Mouse (Mus musculus): Measurements from ENCODE around the gene Eid3. TPM values are rescaled to one million over a fixed set of nuclear protein-coding genes. Genes with fewer than 3 reads are reported as not detected.

Gene Eid3
- polyA plus RNA-seq (2014; fragmentation: Nextera tagmentation; extraction: Ambion mirVana) = 0.34 and 0.81 TPM in 2 replicates

DNA sequence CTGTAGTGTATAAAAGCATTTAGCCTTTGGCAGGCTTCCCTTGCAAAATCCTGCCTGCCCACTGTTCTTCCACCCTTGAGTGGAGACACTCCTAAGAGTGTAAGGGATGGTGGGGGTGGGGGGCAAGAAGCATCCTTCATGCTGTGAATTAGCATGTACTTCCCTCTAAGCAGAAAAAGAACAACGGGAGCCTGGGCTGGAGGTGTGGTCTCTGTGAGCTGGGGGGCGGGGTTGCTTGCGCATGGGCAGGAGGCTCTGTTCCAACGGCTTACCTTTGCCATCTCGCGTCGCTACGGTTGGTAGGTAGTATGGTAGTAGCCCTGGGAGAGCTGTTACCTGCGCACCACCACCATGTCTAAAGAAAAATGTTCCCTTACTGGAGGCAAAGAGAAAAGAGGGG lies at the start of gene Eid3:
Eid3 (plus strand) TSS at position 271 of the 400 bp plus-strand sequence.
- Histone ChIP-seq H3K9me3 (ENCODE audit: control insufficient read depth, low read length) (no peaks in the 10 kb centered on the region), H3K36me3 (ENCODE audit: control insufficient read depth, insufficient read depth, low read length) (peaks cover 35% of the 10 kb centered on the region), H3K4me1 (ENCODE audit: control insufficient read depth, insufficient read depth, low read length) (peaks cover 14% of the 10 kb centered on the region), H3K4me2 (replicated peaks; ENCODE audit: low read depth, low read length) (no peak within 1 kb of the TSS), H3K27ac (ENCODE audit: low read depth, low read length) (no peak within 1 kb of the TSS), H3K27me3 (ENCODE audit: control insufficient read depth, insufficient read depth, low read length) (no peaks in the 10 kb centered on the region), H3K9ac (ENCODE audit: low read depth, low read length) (no peak within 1 kb of the TSS), H3K4me3 (ENCODE audit: low read length) (no peak within 1 kb of the TSS)
- WGBS = 70% methylated on average over 9 of the region's 9 CpGs
- ATAC-seq (ENCODE audit: low FRiP score, low TSS enrichment) = peak; percentile 44; the same call in 1 of the 2 replicates

DNA sequence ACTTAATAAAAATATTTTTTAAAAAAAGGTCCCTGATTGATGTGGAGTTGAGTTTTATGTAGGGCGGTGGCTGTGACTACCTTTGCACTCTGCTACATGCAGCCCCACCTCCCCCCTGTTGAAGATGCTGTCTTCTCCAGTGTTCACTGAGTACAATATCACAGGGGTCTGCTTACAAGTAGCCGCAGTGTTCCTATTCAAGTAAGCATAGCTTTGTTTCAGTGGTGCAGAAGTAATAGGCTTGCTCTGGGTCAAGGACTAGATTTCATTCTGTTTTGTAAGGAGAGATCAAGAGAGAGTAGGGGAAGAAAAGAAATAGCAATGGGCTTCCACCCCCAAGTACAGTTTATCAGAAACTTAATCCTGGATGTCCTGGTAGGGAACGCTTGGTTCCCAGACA lies 48.9 kb upstream of the Eid3 start:
- no peaks in the 10 kb centered on the region; the same call in 1 of the 2 replicates for H3K9me3 ChIP-seq (ENCODE audit: control insufficient read depth, low read length)
- no peaks in the 10 kb centered on the region for H3K27me3 ChIP-seq (ENCODE audit: control insufficient read depth, insufficient read depth, low read length)
- H3K4me1 ChIP-seq (ENCODE audit: control insufficient read depth, insufficient read depth, low read length) = peaks cover 16% of the 10 kb centered on the region
- no peak overlapping the region for H3K4me3 ChIP-seq (ENCODE audit: low read length)
- no peak overlapping the region for H3K27ac ChIP-seq (ENCODE audit: low read depth, low read length)
- no peak overlapping the region for H3K9ac ChIP-seq (ENCODE audit: low read depth, low read length)
- no peak overlapping the region for H3K4me2 ChIP-seq (replicated peaks; ENCODE audit: low read depth, low read length)
- no peak for ATAC-seq (ENCODE audit: low FRiP score, low TSS enrichment)
- H3K36me3 ChIP-seq (ENCODE audit: control insufficient read depth, insufficient read depth, low read length) = no peaks in the 10 kb centered on the region
- 89% methylated on average over 3 of the region's 3 CpGs for WGBS

DNA sequence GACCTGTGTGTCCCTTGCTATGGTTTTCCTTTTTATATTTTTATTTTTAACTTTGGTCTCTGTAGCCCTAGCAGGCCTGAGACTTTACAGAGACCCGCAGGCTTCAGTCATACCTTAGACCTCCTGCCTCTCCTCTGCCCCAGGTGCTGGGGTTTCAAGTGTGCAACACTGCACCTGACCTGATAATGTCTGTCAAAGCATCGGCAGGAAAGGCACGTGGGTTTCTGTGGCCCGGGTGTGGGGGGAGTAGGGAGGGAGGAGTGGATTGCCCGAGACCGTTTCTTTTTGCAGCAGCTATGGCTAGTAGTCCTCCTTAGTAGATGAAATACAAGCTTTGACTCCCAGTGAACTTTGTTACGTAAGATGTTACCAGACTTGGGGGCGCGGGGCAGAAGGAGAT lies 48.5 kb upstream of the Eid3 start:
- H3K27ac ChIP-seq (ENCODE audit: low read depth, low read length) = no peak overlapping the region
- H3K9me3 ChIP-seq (ENCODE audit: control insufficient read depth, low read length) = no peaks in the 10 kb centered on the region; the same call in 1 of the 2 replicates
- ATAC-seq (ENCODE audit: low FRiP score, low TSS enrichment) = no peak
- no peaks in the 10 kb centered on the region for H3K36me3 ChIP-seq (ENCODE audit: control insufficient read depth, insufficient read depth, low read length)
- H3K9ac ChIP-seq (ENCODE audit: low read depth, low read length) = no peak overlapping the region
- 37% methylated on average over 9 of the region's 9 CpGs for WGBS
- peaks cover 16% of the 10 kb centered on the region for H3K4me1 ChIP-seq (ENCODE audit: control insufficient read depth, insufficient read depth, low read length)
- no peaks in the 10 kb centered on the region for H3K27me3 ChIP-seq (ENCODE audit: control insufficient read depth, insufficient read depth, low read length)
- no peak overlapping the region for H3K4me3 ChIP-seq (ENCODE audit: low read length)
- no peak overlapping the region for H3K4me2 ChIP-seq (replicated peaks; ENCODE audit: low read depth, low read length)

DNA sequence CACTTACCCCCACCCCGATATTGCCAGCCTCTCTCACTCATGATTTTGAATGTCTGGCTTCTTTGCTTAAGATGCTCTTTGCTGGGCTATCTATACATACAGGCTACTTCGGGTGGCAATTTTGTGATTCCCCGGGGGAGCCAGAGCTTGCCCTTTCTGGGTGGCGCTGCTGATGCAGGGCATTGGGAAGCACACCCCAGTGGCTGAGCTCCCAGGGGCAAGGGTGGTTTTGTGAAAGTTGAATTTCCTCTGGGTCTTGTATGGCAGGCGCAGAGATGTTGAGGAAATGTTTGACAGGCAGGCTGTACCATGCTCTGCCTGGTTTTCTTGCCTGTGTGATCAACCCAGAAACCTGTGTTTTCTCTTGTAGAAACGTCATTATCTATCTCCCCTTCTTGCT lies 47.8 kb upstream of the Eid3 start:
- Histone ChIP-seq H3K27ac (ENCODE audit: low read depth, low read length) (no peak overlapping the region), H3K4me3 (ENCODE audit: low read length) (no peak overlapping the region), H3K4me1 (ENCODE audit: control insufficient read depth, insufficient read depth, low read length) (peaks cover 14% of the 10 kb centered on the region), H3K9me3 (ENCODE audit: control insufficient read depth, low read length) (no peaks in the 10 kb centered on the region; the same call in 1 of the 2 replicates), H3K27me3 (ENCODE audit: control insufficient read depth, insufficient read depth, low read length) (no peaks in the 10 kb centered on the region), H3K4me2 (replicated peaks; ENCODE audit: low read depth, low read length) (no peak overlapping the region), H3K36me3 (ENCODE audit: control insufficient read depth, insufficient read depth, low read length) (no peaks in the 10 kb centered on the region), H3K9ac (ENCODE audit: low read depth, low read length) (no peak overlapping the region)
- ATAC-seq (ENCODE audit: low FRiP score, low TSS enrichment) = no peak
- WGBS = 87% methylated on average over 6 of the region's 6 CpGs

DNA sequence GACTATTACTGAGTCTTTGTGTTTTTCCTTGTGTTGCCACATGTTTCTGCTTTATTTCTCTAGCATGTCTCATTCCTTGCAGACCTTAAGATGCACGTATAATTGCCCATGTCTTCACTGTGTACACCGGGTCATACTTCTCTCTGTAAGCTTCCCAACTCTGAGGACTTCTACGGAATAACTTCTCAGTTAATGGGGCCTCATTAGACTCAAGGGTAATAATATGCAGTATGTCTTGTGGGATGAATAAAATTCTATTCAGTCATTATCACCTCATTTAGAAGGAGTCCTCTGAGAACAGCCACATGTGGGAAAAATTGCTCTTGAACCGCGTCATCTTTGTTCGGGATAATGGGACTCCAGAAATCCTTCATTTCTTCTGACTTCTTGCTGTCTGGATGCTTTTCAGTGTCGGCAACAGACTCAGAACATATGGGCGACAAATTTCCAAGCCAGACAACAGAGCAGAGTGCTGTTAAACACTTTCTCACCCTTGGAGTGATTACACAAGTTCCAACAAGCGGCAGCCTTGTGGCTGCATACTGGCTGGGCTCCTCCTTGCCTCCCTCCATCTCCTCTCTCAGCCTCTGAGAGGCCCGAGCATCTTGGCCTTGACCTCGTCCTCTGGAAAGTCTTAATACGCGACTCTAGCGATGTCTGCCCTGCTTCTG lies 43.2 kb upstream of the Eid3 start:
- no peak overlapping the region for H3K4me3 ChIP-seq (ENCODE audit: low read length)
- no peaks in the 10 kb centered on the region for H3K4me1 ChIP-seq (ENCODE audit: control insufficient read depth, insufficient read depth, low read length)
- no peaks in the 10 kb centered on the region for H3K36me3 ChIP-seq (ENCODE audit: control insufficient read depth, insufficient read depth, low read length)
- no peak overlapping the region for H3K4me2 ChIP-seq (replicated peaks; ENCODE audit: low read depth, low read length)
- no peak for ATAC-seq (ENCODE audit: low FRiP score, low TSS enrichment)
- WGBS = 61% methylated on average over 14 of the region's 14 CpGs
- no peaks in the 10 kb centered on the region; the same call in 1 of the 2 replicates for H3K9me3 ChIP-seq (ENCODE audit: control insufficient read depth, low read length)
- H3K27ac ChIP-seq (ENCODE audit: low read depth, low read length) = no peak overlapping the region
- no peak overlapping the region for H3K9ac ChIP-seq (ENCODE audit: low read depth, low read length)
- no peaks in the 10 kb centered on the region for H3K27me3 ChIP-seq (ENCODE audit: control insufficient read depth, insufficient read depth, low read length)

DNA sequence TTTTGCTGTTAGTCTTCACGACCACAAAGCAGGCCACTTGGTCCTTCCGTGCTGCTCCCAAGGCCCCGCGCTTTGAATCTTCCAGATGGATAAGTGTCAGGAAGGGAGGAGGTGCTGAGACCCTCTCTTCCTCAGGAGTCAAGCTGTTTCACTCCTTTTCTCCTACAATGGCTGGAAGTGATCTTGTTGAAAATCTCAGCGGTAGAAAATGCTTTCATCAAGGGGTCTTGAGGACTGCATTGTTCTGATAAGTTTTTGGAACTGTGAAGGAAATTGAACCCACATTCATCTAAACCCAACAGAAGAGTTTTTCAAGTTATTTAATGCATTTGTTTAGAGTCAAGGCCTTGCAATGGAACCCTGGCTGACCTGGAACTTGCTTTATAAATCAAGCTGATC lies 42.6 kb upstream of the Eid3 start:
- Histone ChIP-seq H3K36me3 (ENCODE audit: control insufficient read depth, insufficient read depth, low read length) (no peaks in the 10 kb centered on the region), H3K27ac (ENCODE audit: low read depth, low read length) (no peak overlapping the region), H3K4me1 (ENCODE audit: control insufficient read depth, insufficient read depth, low read length) (no peaks in the 10 kb centered on the region), H3K9me3 (ENCODE audit: control insufficient read depth, low read length) (no peaks in the 10 kb centered on the region; the same call in 1 of the 2 replicates), H3K4me2 (replicated peaks; ENCODE audit: low read depth, low read length) (no peak overlapping the region), H3K4me3 (ENCODE audit: low read length) (no peak overlapping the region), H3K27me3 (ENCODE audit: control insufficient read depth, insufficient read depth, low read length) (no peaks in the 10 kb centered on the region), H3K9ac (ENCODE audit: low read depth, low read length) (no peak overlapping the region)
- no peak for ATAC-seq (ENCODE audit: low FRiP score, low TSS enrichment)
- 52% methylated on average over 5 of the region's 5 CpGs for WGBS

DNA sequence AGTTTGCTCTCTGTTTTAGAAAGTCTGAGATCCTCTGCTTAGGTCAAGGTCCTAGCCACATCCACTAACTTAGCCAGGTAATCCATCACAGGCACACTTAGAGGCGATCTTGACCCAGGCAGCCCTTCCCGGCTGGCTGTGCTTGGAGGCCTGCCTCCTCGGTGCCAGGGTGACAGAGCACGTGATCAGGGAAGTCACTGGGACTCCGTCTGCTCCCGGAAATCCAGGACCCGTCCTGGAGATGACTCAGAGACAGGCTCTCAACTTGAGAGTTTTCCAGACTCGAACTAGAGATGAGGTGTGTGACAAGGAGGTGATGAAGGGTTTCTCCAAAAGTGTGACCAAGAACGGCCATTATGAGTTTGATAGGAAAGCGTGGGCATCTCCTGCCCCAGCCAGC lies 41.9 kb upstream of the Eid3 start:
- no peak for ATAC-seq (ENCODE audit: low FRiP score, low TSS enrichment)
- WGBS = 44% methylated on average over 10 of the region's 10 CpGs

DNA sequence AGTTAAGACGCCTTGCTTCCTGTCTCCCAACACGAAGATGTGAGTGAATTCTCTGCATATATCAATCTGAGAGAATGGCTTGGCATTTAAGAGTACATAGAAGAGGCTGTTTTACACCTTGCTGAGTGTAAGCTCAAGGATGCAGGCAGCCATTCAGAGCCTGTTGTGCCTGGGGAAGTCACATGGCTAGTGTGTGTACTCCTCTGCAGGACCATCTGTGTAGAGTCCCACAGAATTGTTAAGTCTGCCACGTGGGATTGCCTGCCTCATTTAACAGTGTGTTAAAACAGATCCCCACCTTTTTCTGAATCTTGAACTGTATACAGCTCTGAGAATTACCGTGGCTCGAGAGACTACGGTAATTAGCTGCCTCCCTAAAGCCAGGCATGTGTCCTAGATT lies 39.9 kb upstream of the Eid3 start:
- H3K4me3 ChIP-seq (ENCODE audit: low read length) = no peak overlapping the region
- H3K9ac ChIP-seq (ENCODE audit: low read depth, low read length) = no peak overlapping the region
- H3K4me2 ChIP-seq (replicated peaks; ENCODE audit: low read depth, low read length) = no peak overlapping the region
- H3K27ac ChIP-seq (ENCODE audit: low read depth, low read length) = no peak overlapping the region
- no peaks in the 10 kb centered on the region for H3K36me3 ChIP-seq (ENCODE audit: control insufficient read depth, insufficient read depth, low read length)
- H3K4me1 ChIP-seq (ENCODE audit: control insufficient read depth, insufficient read depth, low read length) = no peaks in the 10 kb centered on the region
- ATAC-seq (ENCODE audit: low FRiP score, low TSS enrichment) = no peak
- no peaks in the 10 kb centered on the region; the same call in 1 of the 2 replicates for H3K9me3 ChIP-seq (ENCODE audit: control insufficient read depth, low read length)
- no peaks in the 10 kb centered on the region for H3K27me3 ChIP-seq (ENCODE audit: control insufficient read depth, insufficient read depth, low read length)
- WGBS = 24% methylated on average over 6 of the region's 6 CpGs

More for the DNA sequence above, 41.9 kb upstream of the Eid3 start:
- no peak overlapping the region for H3K9ac ChIP-seq (ENCODE audit: low read depth, low read length)
- H3K4me2 ChIP-seq (replicated peaks; ENCODE audit: low read depth, low read length) = no peak overlapping the region
- H3K36me3 ChIP-seq (ENCODE audit: control insufficient read depth, insufficient read depth, low read length) = no peaks in the 10 kb centered on the region
- H3K9me3 ChIP-seq (ENCODE audit: control insufficient read depth, low read length) = no peaks in the 10 kb centered on the region; the same call in 1 of the 2 replicates
- H3K4me1 ChIP-seq (ENCODE audit: control insufficient read depth, insufficient read depth, low read length) = no peaks in the 10 kb centered on the region
- no peak overlapping the region for H3K27ac ChIP-seq (ENCODE audit: low read depth, low read length)
- no peaks in the 10 kb centered on the region for H3K27me3 ChIP-seq (ENCODE audit: control insufficient read depth, insufficient read depth, low read length)
- no peak overlapping the region for H3K4me3 ChIP-seq (ENCODE audit: low read length)

- H3K9me3 ChIP-seq (ENCODE audit: control insufficient read depth, low read length) = 0 out of 2 replicates have a peak, but pooled peaks cover 2% of the 10 kb centered on the region
- H3K27me3 ChIP-seq (ENCODE audit: control insufficient read depth, insufficient read depth, low read length) = no peaks in the 10 kb centered on the region
- WGBS = 24% methylated on average over 9 of the region's 9 CpGs
- no peak within 1 kb of the TSS for H3K4me2 ChIP-seq (replicated peaks; ENCODE audit: low read depth, low read length)
- ATAC-seq (ENCODE audit: low FRiP score, low TSS enrichment) = no peak
- peaks cover 11% of the 10 kb centered on the region; the same call in 1 of the 2 replicates for H3K4me1 ChIP-seq (ENCODE audit: control insufficient read depth, insufficient read depth, low read length)
- 0 out of 2 replicates have a peak within 1 kb of the TSS, but pooled peaks have one; percentile 11 for H3K27ac ChIP-seq (ENCODE audit: low read depth, low read length)
- no peaks in the 10 kb centered on the region for H3K36me3 ChIP-seq (ENCODE audit: control insufficient read depth, insufficient read depth, low read length)
- no peak within 1 kb of the TSS for H3K4me3 ChIP-seq (ENCODE audit: low read length)
- no peak within 1 kb of the TSS for H3K9ac ChIP-seq (ENCODE audit: low read depth, low read length)
These were observed 32.5 kb upstream of the Eid3 start, which contains the start of gene Txnrd1 for GRCm38 (mm10) chr10:82833926-82834325. Gene Txnrd1, plus strand, starts transcription at chr10:82833951.
